Mouse (Mus musculus): ENCODE measurements at regions not wholly inside any gene's neighbourhood (a gene's known extent, or its start where the extent isn't known, plus 50 kb on each side); places are given as distances from the start of the nearest gene placed in this dataset.
A peak's percentile ranks its signal among the peaks of the same experiment; 100 is the strongest.
"Not testable (repeated sequence)": the region's sequence is repeated elsewhere in the genome, so short reads cannot be mapped to it uniquely, and the experiment has no call there.

DNA sequence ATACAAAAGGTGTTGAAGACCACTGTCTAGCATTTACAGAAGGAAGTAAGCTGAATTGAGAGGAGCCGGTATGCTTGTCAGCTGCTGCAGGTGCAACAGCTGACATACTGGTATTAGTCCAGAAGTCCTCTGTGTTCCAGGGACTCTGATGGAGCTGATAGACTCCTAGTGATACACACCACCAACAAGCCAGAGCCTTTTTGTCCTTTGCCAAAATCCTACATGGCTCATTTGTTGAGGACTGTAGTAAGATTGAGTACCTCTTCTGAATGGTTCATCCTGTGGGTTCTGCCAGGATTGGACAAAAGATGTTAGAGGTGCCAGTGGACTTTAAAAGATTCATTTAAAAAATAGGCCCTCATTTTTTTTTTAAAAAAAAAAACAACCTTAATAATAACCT, 129.4 kb upstream of the Tmem185a start:
- DNase-seq, result no peak

GRCm38 (mm10) chrX:70582344-70582743, 105.4 kb upstream of the Tmem185a start:
- DNase-seq, result peak; percentile 2

DNA sequence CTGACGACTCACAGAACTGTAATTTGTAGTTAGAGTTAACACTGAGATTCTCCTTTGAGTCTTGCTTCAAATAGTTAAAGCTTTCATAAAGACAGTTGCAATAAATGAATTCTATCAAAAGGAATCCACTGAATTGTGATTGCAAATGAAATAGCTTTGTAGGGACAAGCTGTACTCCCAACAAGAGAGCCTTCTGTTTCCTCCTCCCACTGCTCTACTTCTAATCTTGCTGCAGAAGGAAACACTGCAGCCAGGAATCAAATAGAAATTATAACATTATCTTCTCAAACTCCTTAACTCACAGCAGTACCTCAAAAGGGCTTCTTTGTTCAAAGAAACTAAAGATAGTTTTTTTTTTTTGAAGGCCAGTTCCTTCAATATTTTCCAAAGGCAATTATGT, 103.2 kb upstream of the Tmem185a start:
- no peak for DNase-seq

GRCm38 (mm10) chrX:70574243-70574642, 97.3 kb upstream of the Tmem185a start:
- not testable (repeated sequence) for DNase-seq

DNA sequence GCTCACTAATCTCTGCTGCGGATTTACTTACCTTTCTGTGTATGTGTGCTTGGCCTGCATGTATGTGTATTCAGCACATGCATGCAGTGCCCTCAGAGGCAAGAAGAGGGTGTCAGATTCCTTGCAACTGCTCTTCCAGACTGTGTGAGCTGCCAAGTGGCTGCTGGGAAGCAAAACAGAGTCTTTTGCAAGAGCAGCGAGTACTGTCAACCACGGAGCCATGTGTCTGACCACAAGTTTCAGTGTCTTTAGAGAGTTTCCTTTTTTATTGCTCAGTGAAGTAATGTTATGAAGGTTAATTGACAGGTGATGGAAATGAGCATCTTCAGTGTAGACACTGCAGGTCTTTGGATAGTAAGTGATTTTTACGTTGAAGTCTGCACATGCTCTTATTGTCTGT, 93.6 kb upstream of the Tmem185a start:
- DNase-seq, result not testable (repeated sequence)

GRCm38 (mm10) chrX:70569339-70569979, 92.5 kb upstream of the Tmem185a start:
- not testable (repeated sequence) for DNase-seq
